Mouse (Mus musculus) thymus, postnatal 0 days (tissue): ENCODE data around the gene Gipc2. TPM values are rescaled to one million over a fixed set of nuclear protein-coding genes. Genes with fewer than 3 reads are reported as not detected.

Experiments
- DNase-seq: peaks from one replicate; pipeline ENCODE4 v3.0.0-alpha.2; 2015; ENCODE audit warnings: low spot score
- polyA plus RNA-seq: library from polyadenylated mRNA; unstranded; fragments of >200 nt; fragmentation: Nextera tagmentation; extraction: Ambion mirVana; gene quantifications from 2 replicates; pipeline ENCODE4 v1.2.1, GENCODE M21; 2015

The Gipc2 gene
- polyA plus RNA-seq, 1 experiment from 2014 or later = 1.4 TPM

GRCm38 (mm10) chr3:152081381-152081780 is 84.6 kb downstream of the Gipc2 start:
- no peak for DNase-seq

DNA sequence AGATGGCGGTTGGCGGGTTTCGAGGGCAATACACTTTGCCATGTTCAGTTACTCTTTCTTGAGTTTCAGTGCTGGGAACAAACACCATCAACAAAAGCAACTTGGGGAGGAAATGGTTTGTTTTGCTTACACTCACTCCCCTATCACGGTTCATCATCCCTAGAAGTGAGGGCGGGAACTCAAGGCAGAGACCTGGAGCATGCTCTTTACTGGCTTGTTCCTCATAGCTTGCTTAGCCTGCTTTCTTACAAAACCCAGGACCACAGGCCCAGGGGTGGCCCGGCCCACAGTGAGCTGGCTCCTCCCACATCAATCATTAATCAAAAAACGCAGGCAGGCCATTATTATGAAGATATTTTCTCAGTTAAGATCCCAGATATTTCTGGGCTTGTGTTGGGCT is 89.9 kb downstream of the Gipc2 start:
- DNase-seq = no peak

GRCm38 (mm10) chr3:152069001-152069400 is 97.0 kb downstream of the Gipc2 start:
- no peak for DNase-seq

DNA sequence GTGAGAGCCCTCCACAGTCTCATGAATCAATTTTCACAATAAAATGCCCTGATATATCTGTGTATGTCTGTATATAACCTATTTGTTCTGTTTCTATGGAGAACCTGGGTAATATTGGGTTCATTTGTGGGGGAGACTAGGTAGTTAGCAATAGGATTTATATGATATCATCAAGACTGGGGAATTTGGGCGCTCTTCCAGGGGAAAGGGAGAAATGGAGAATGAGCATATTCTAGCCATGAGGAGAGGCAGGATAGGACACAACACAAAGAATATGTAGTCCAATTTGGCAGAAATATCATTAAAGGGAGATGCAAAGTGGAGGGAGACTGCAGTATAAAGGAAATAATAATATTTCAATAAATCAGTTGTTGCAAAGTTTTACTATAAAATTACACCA is 97.7 kb downstream of the Gipc2 start:
- DNase-seq = no peak

DNA sequence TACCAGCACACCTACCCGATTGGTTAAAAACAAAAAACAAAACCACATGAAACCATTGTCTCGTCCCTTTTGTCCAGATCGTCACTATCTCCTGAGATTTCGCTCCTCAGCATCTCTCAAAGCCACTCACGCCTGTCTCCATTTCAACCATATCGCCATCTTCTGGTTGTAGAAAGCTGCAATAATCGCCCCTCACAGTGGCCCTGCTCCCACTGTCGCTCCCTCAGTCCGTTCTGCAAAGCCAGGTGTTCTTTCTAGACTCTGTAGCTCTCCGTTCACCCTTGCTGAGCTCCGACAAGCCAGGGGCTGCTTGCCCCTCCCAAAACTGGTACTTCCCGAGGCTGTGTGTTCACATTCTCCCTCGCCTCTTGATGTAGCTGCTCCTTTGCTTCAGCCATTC is 99.3 kb downstream of the Gipc2 start:
- no peak for DNase-seq

GRCm38 (mm10) chr3:152065806-152066205 is 100.2 kb downstream of the Gipc2 start:
- DNase-seq = no peak

GRCm38 (mm10) chr3:152064166-152064565 is 101.9 kb downstream of the Gipc2 start:
- DNase-seq = no peak

DNA sequence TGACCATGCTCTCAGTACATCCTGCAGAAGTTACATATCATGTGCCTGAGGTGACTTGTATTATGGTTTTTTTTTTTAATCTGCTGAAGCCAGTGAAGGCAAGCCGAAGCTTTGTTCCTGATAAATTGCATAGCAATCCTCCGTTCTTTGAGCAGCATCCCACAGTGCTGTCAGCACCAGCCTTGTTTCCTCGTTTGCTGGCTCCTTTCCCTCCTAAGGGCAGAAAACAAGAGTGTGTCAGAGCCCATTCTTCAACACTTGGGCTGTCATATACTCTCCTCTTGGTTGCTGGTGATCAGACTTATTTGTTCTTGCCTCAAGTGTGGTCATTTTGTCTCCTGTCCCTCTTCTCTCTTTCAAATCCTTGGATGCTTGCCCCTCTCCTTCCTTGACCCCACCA is 103.2 kb downstream of the Gipc2 start:
- no peak for DNase-seq

DNA sequence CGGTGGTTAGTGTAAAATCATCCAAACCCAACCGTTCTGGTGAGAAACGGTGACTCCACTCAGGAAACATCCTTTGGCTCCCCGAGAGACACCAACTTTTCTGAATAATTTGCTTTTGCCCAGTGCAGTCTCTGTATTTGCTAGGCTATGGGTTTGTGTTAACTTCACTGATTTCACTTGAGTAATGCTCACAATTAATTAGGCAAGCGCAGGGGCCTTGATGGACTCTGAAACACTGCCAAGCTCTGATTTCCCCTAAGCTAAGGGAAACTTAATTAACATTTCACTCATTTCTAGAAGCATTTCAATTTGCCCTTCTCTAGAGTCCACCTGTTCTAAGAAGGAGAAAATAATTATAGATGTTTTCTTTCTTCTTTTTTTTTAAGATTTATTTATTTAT is 104.9 kb downstream of the Gipc2 start:
- DNase-seq = no peak

GRCm38 (mm10) chr3:152058235-152058634 is 107.8 kb downstream of the Gipc2 start:
- no peak for DNase-seq

DNA sequence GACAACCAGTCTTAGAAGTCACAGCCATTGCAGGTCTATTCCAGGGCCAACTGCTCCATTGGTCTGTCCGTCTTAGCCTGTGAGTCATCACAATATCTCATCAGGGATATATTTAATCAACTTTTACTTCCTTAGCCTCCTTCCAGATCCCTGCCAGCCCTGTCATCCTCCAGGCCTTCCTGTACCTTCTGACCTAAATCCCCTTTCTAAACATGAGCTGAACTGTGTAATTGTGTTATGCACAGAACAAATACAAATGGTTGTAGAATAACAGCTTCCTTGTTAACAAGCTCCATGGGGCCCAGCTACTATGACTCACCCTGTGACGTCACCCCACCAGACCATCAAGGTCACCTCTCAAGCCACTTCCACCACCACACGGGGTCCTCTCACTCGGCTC is 111.8 kb downstream of the Gipc2 start:
- no peak for DNase-seq

GRCm38 (mm10) chr3:152051959-152052358 is 114.1 kb downstream of the Gipc2 start:
- no peak for DNase-seq

- DNase-seq = no peak
These were observed 118.1 kb downstream of the Gipc2 start for GRCm38 (mm10) chr3:152047914-152048313.

- DNase-seq = no peak
These were observed 119.1 kb downstream of the Gipc2 start for GRCm38 (mm10) chr3:152046895-152047294.

Other genes with a start within 250 kb of the Gipc2 start
- gene Dnajb4, start 44.1 kb upstream of the Gipc2 start, polyA plus RNA-seq = 35.3 and 37.0 TPM in 2 replicates
- gene Fubp1, start 44.2 kb upstream of the Gipc2 start, polyA plus RNA-seq = 234 and 249 TPM in 2 replicates
- gene Nexn, start 100.1 kb upstream of the Gipc2 start, polyA plus RNA-seq = 0.59 and 1.2 TPM in 2 replicates
- gene Miga1, start 174.2 kb upstream of the Gipc2 start, polyA plus RNA-seq = 13.1 and 14.4 TPM in 2 replicates
- gene Usp33, start 180.2 kb upstream of the Gipc2 start, polyA plus RNA-seq = 30.4 and 35.4 TPM in 2 replicates
- gene Zzz3, start 229.2 kb upstream of the Gipc2 start, polyA plus RNA-seq = 41.7 and 44.6 TPM in 2 replicates